Mouse (Mus musculus) CD8-positive naive resting alpha-beta T cell, adult 2 months (primary cell): ENCODE data around the gene Gm9117.
"Not testable (repeated sequence)": the region's sequence is repeated elsewhere in the genome, so short reads cannot be mapped to it uniquely, and the experiment has no call there.

Experiments used
- DNase-seq, 2 experiments: peaks; one replicate each; pipeline ENCODE4 v3.0.0; 2022; ENCODE audit warnings: low read depth in 2 of 2, low spot score in 2 of 2

The Gm9117 gene

GRCm38 (mm10) chr3:93943443-93943842 is at the start of gene Gm9117:
TSS of gene Gm9117 (minus strand) at chr3:93943543.
- not testable (repeated sequence) for DNase-seq

GRCm38 (mm10) chr3:93968938-93969337 is 25.6 kb upstream of the Gm9117 start:
- not testable (repeated sequence) for DNase-seq

- DNase-seq: not testable (repeated sequence)
Observed at GRCm38 (mm10) chr3:93961214-93961613, 17.9 kb upstream of the Gm9117 start, which contains the start of gene Tdpoz5. TSS of gene Tdpoz5 (minus strand) at chr3:93961314.

GRCm38 (mm10) chr3:93938386-93938785 is 5.0 kb downstream of the Gm9117 start:
- DNase-seq: not testable (repeated sequence)
